23 mouse cellular contexts compared by ENCODE assay signal in the genomic region with DNA sequence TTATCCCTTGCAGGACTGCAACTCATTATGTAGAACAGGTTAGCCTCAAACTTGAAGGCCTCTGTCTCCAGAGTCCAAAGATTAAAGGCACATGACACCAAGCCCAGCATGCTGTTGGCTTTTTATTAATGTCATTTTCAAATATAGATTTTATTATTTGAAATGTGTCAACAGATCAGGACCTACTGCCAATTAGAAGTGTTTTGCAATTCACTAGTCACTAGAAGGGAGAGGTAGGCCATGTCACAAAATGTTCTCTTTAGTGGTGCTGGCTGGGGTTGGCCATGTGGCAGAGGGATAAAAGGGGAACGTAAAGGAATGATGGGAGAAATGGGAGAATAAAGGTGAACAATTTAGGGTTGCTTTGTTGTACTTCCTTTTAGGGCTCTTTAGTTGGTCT. TPM values are rescaled to one million over a fixed set of nuclear protein-coding genes. Genes with fewer than 3 reads are reported as not detected.
A peak's percentile ranks its signal among the peaks of the same experiment; 100 is the strongest.
DNase-seq lines count a peak whose midpoint lies in the region; ATAC-seq and TF ChIP-seq lines count a peak whose summit lies in the region.
"Had no signal": no experiment of that assay in that cellular context is flagged by ENCODE, and none has a peak within 500 bp of the region (broad histone marks: within the 10 kb centered on the region; RNA-seq: fewer than 3 reads in every experiment).

No protein-coding gene starts in this region.

- H3K4me2 ChIP-seq in heart, embryonic 14.5 days (ENCODE audit: low read length), result no peak overlapping the region
- H3K4me2 ChIP-seq: hindbrain, embryonic 15.5 days had no signal

- ATAC-seq in heart, embryonic 14.5 days (ENCODE audit: insufficient number of reproducible peaks, insufficient read depth, low FRiP score, low read depth), result no peak
- ATAC-seq: forebrain, embryonic 14.5 days; inflammation-experienced regulatory T-cells, adult 6 months; intestine, postnatal 0 days; Patski had no signal

- H3K9ac ChIP-seq in heart, embryonic 14.5 days (ENCODE audit: low read length), result no peak overlapping the region
- no peak overlapping the region for H3K9ac ChIP-seq in liver, adult 2 months (ENCODE audit: low read depth, low read length)
- H3K9ac ChIP-seq: hindbrain, embryonic 15.5 days had no signal

- TF ChIP-seq POLR2A in liver, adult 2 months (IDR thresholded peaks at IDR 0.05; ENCODE audit: extremely low read depth, insufficient read depth, low read length), result no peak

- no peaks in the 10 kb centered on the region for H3K27me3 ChIP-seq in heart, embryonic 14.5 days (ENCODE audit: control insufficient read depth, insufficient read depth, low read length)
- H3K27me3 ChIP-seq in liver, adult 2 months (ENCODE audit: control insufficient read depth, insufficient read depth, low read length), result no peaks in the 10 kb centered on the region
- H3K27me3 ChIP-seq: hindbrain, embryonic 15.5 days; Patski had no signal

- no peak overlapping the region for H3K4me3 ChIP-seq in heart, embryonic 14.5 days (ENCODE audit: control insufficient read depth in 1 of 2, insufficient read depth in 1 of 2, low read depth in 1 of 2, low read length in 2 of 2)
- H3K4me3 ChIP-seq in liver, adult 2 months (ENCODE audit: insufficient read depth, low read depth, low read length), result no peak overlapping the region
- H3K4me3 ChIP-seq: embryonic facial prominence, embryonic 10.5 days; forebrain, embryonic 10.5 days; heart, adult 2 months; hindbrain, embryonic 15.5 days had no signal

- H3K4me1 ChIP-seq in heart, embryonic 14.5 days (ENCODE audit: control insufficient read depth in 2 of 2, insufficient read depth in 2 of 2, low read length in 2 of 2), result peaks cover 0 to 8% of the 10 kb centered on the region in 2 experiments; a peak in 1 of 4 replicates
- H3K4me1 ChIP-seq in liver, adult 2 months (ENCODE audit: control insufficient read depth, insufficient read depth, low read length), result peaks cover 20% of the 10 kb centered on the region
- H3K4me1 ChIP-seq: embryonic facial prominence, embryonic 10.5 days; forebrain, embryonic 10.5 days; hindbrain, embryonic 15.5 days had no signal

- no peak for TF ChIP-seq CTCF in liver, adult 2 months (IDR thresholded peaks at IDR 0.05; ENCODE audit: low read depth, low read length)

- intact Hi-C loops in gastrocnemius, postnatal 14 days (cut with DNase I; ENCODE audit: low total_unique reads), result no loop called here
- intact Hi-C loops in heart, postnatal 14 days (cut with DNase I), result no loop called here

- H3K9me3 ChIP-seq in heart, embryonic 14.5 days (ENCODE audit: control insufficient read depth, low read length), result no peaks in the 10 kb centered on the region
- H3K9me3 ChIP-seq: embryonic facial prominence, embryonic 10.5 days; forebrain, embryonic 10.5 days; hindbrain, embryonic 15.5 days had no signal

- peaks cover 25% of the 10 kb centered on the region for H3K79me2 ChIP-seq in liver, adult 2 months (ENCODE audit: control insufficient read depth, insufficient read depth, low read length)

- H3K27ac ChIP-seq in heart, embryonic 14.5 days (replicated peaks in 1 of 2; ENCODE audit: control insufficient read depth in 1 of 2, insufficient read depth in 1 of 2, low read depth in 2 of 2, low read length in 2 of 2), result peak overlapping the region; percentile 33 to 53; a peak in 2 of 4 replicates
- peak overlapping the region; percentile 72 for H3K27ac ChIP-seq in liver, adult 2 months (replicated peaks; ENCODE audit: insufficient read depth, low read depth, low read length)
- H3K27ac ChIP-seq: embryonic facial prominence, embryonic 10.5 days; forebrain, embryonic 10.5 days; heart, adult 2 months; hindbrain, embryonic 15.5 days had no signal

- H3K36me3 ChIP-seq in heart, embryonic 14.5 days (ENCODE audit: control insufficient read depth, insufficient read depth, low read length), result peaks cover 72% of the 10 kb centered on the region
- peaks cover 19% of the 10 kb centered on the region for H3K36me3 ChIP-seq in liver, adult 2 months (ENCODE audit: control insufficient read depth, insufficient read depth, low read length)

- WGBS in heart, embryonic 14.5 days, result 91% methylated on average over 1 of the region's 1 CpGs
- 24% methylated on average over 1 of the region's 1 CpGs for WGBS in liver, adult 2 months

- peak; percentile 20 for DNase-seq in gastrocnemius, adult 18-20 months (ENCODE audit: low spot score)
- DNase-seq in gastrocnemius, postnatal 14 days, result no peak
- no peak for DNase-seq in heart, postnatal 14 days
- DNase-seq in liver, adult 2 months (ENCODE audit: extremely low read depth, low read depth, low spot score), result peak; percentile 99
- DNase-seq in liver, result no peak
- peak; percentile 36 for DNase-seq in gonadal fat pad, adult 2 months (ENCODE audit: low read depth)
- no peak for DNase-seq in urinary bladder, postnatal 36 days (ENCODE audit: low spot score in 2 of 2)
- DNase-seq: adrenal gland, adult 2 months; adrenal gland, postnatal 36 days; cerebellum, adult 2 months; cerebellum, postnatal 10 days; gastrocnemius, postnatal 10 days; heart, adult 2 months; heart, postnatal 10 days; kidney, adult 9 months had no signal

RNA-seq across cellular contexts. Expression of a gene that starts 38.8 kb away (rescaled TPM):
- 10 to 100 TPM; 21.8 to 23.2 TPM for total RNA-seq in gastrocnemius, adult 18-20 months (2021)
- total RNA-seq in gastrocnemius, postnatal 14 days (2021), result 10 to 100 TPM; 19.0 to 20.5 TPM
- 24.4 and 27.1 TPM in 2 replicates for polyA plus RNA-seq in heart, embryonic 14.5 days (2014; fragmentation: Nextera tagmentation; extraction: Ambion mirVana)
- 10 to 100 TPM; 41.6 to 42.5 TPM for total RNA-seq in heart, postnatal 14 days (2021)
- total RNA-seq in liver, adult 2 months (2014; rRNA removed), result 18.0 and 20.4 TPM in 2 replicates
- polyA plus RNA-seq in liver, adult 2 months (2012; rRNA removed), result 15.7 and 16.7 TPM in 2 replicates
- 26.1 and 30.9 TPM in 2 replicates for polyA plus RNA-seq in gonadal fat pad, adult 2 months (2012; rRNA removed)

RNA-seq across cellular contexts. Expression of a gene that starts 45.0 kb away (rescaled TPM):
- under 1 TPM; 0.07 to 0.12 TPM for total RNA-seq in gastrocnemius, adult 18-20 months (2021)
- 1 to 10 TPM in 1 of 2 experiments, under 1 TPM in 1; 1.00 to 1.0 TPM for total RNA-seq in gastrocnemius, postnatal 14 days (2021)
- 4.7 and 6.4 TPM in 2 replicates for polyA plus RNA-seq in heart, embryonic 14.5 days (2014; fragmentation: Nextera tagmentation; extraction: Ambion mirVana)
- total RNA-seq in heart, postnatal 14 days (2021), result 1 to 10 TPM; 3.3 to 4.8 TPM
- 0.47 and 1.3 TPM in 2 replicates for total RNA-seq in liver, adult 2 months (2014; rRNA removed)
- 0.24 and 0.33 TPM in 2 replicates for polyA plus RNA-seq in liver, adult 2 months (2012; rRNA removed)
- polyA plus RNA-seq in gonadal fat pad, adult 2 months (2012; rRNA removed), result 0.72 and 0.73 TPM in 2 replicates

RNA-seq across cellular contexts. Expression of a gene that starts 56.3 kb away (rescaled TPM):
- total RNA-seq in gastrocnemius, adult 18-20 months (2021), result under 1 TPM; 0.34 to 0.64 TPM
- total RNA-seq in gastrocnemius, postnatal 14 days (2021), result 1 to 10 TPM in 1 of 2 experiments, under 1 TPM in 1; 0.89 to 1.1 TPM
- polyA plus RNA-seq in heart, embryonic 14.5 days (2014; fragmentation: Nextera tagmentation; extraction: Ambion mirVana), result 5.8 and 8.9 TPM in 2 replicates
- 1 to 10 TPM; 3.1 to 4.0 TPM for total RNA-seq in heart, postnatal 14 days (2021)
- 2.3 and 2.8 TPM in 2 replicates for total RNA-seq in liver, adult 2 months (2014; rRNA removed)
- polyA plus RNA-seq in liver, adult 2 months (2012; rRNA removed), result 1.4 and 1.9 TPM in 2 replicates
- 2.2 and 2.3 TPM in 2 replicates for polyA plus RNA-seq in gonadal fat pad, adult 2 months (2012; rRNA removed)

Comparison
In these comparisons a context has a peak if more than half of its experiments do, and no peak if none do; other contexts are left out.
1. DNase-seq: peak in gastrocnemius, adult 18-20 months (single experiment), liver, adult 2 months (single experiment) and gonadal fat pad, adult 2 months (single experiment); none in gastrocnemius, postnatal 14 days (single experiment), heart, postnatal 14 days (0 of 2), liver (single experiment) and urinary bladder, postnatal 36 days (0 of 2).